Mouse (Mus musculus) lung, adult 2 months (tissue): Measurements from ENCODE around the gene Tprgl.

ENCODE experiments used
- CTCF ChIP-seq: fragments of 200-500 bp; IDR thresholded peaks from 2 replicates; pipeline ENCODE4 v1.5.1; 2011; ENCODE audit warnings: mild to moderate bottlenecking, low read length, control low read depth; ENCODE audit not compliant: insufficient read depth
- POLR2A ChIP-seq: fragments of 200-500 bp; IDR thresholded peaks from 2 replicates; pipeline ENCODE4 v1.6.1; 2011; ENCODE audit warnings: low read depth, mild to moderate bottlenecking, control low read depth, low read length, borderline replicate concordance; ENCODE audit errors: extremely low read depth

GRCm38 (mm10) chr4:154198377-154198961, 38.0 kb upstream of the Tprgl start:
- TF ChIP-seq CTCF (no peak), POLR2A (no peak)
